Mouse (Mus musculus): Measurements from ENCODE around the gene Olfr393. TPM values are rescaled to one million over a fixed set of nuclear protein-coding genes. Genes with fewer than 3 reads are reported as not detected.

Gene Olfr393
- not detected in 2 replicates for polyA plus RNA-seq (2015; fragmentation: Nextera tagmentation; extraction: Ambion mirVana)

DNA sequence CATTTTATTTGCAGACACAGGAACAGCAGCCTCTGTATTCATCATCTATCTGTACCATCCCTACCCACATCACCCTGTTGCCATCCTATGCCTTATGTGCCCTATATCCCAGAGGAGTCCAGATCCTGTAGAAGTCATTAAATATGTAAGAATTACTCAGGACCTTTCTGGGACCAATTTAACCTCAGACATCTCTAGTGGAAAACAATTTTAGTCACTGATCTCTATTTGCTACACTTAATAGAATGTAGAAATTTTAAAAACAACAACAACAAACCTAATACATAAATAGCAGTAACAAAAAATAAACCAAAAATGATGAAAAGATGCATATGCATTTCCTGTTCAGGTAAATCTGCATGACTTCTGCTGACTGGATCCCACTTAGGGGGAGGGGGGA, at the start of gene Olfr393:
Olfr393 (minus strand) TSS at position 101 of the 400 bp plus-strand sequence.
- H3K4me3 ChIP-seq (ENCODE audit: low read length), result no peak within 1 kb of the TSS
- H3K9ac ChIP-seq (ENCODE audit: low read length), result no peak within 1 kb of the TSS
- no peak for ATAC-seq (replicated peaks; ENCODE audit: extremely low read depth, insufficient read depth, low FRiP score)
- no peaks in the 10 kb centered on the region for H3K9me3 ChIP-seq (replicated peaks; ENCODE audit: control insufficient read depth, low read length)
- no peak within 1 kb of the TSS for H3K27ac ChIP-seq (ENCODE audit: low read length)
- no peak within 1 kb of the TSS for H3K4me2 ChIP-seq (ENCODE audit: low read depth, low read length)
- no peaks in the 10 kb centered on the region for H3K27me3 ChIP-seq (ENCODE audit: control insufficient read depth, insufficient read depth, low read length)
- no peaks in the 10 kb centered on the region for H3K36me3 ChIP-seq (ENCODE audit: control insufficient read depth, insufficient read depth)
- H3K4me1 ChIP-seq (ENCODE audit: control insufficient read depth, insufficient read depth, low read length), result no peaks in the 10 kb centered on the region

DNA sequence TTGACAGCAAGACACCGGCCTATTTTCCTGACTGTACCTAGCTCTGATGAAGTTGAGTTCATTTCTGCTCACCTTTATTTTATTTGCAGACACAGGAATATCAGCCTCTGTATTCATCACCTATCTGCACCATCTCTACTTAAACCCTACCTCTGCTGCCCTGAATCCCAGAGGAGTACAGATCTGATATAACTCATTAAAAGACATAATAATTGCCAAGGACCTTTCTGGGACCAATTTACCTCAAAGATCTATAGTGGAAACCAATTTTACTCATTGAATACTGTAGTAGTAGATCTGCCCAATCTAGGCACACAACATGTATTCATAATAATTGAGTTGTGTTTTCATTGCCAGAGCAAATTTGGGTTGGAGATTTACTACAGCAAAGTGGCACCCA, 39.4 kb upstream of the Olfr393 start, which contains the start of gene Olfr394:
Olfr394 (minus strand) TSS at position 101 of the 400 bp plus-strand sequence.
- no peaks in the 10 kb centered on the region for H3K4me1 ChIP-seq (ENCODE audit: control insufficient read depth, insufficient read depth, low read length)
- 83% methylated on average over 1 of the region's 1 CpGs for WGBS
- 0 out of 2 replicates have a peak, but pooled peaks cover 2% of the 10 kb centered on the region for H3K9me3 ChIP-seq (replicated peaks; ENCODE audit: control insufficient read depth, low read length)
- H3K27ac ChIP-seq (ENCODE audit: low read length), result no peak within 1 kb of the TSS
- no peaks in the 10 kb centered on the region for H3K36me3 ChIP-seq (ENCODE audit: control insufficient read depth, insufficient read depth)
- H3K27me3 ChIP-seq (ENCODE audit: control insufficient read depth, insufficient read depth, low read length), result no peaks in the 10 kb centered on the region
- no peak within 1 kb of the TSS for H3K4me2 ChIP-seq (ENCODE audit: low read depth, low read length)
- no peak within 1 kb of the TSS for H3K9ac ChIP-seq (ENCODE audit: low read length)
- ATAC-seq (replicated peaks; ENCODE audit: extremely low read depth, insufficient read depth, low FRiP score), result no peak
- H3K4me3 ChIP-seq (ENCODE audit: low read length), result no peak within 1 kb of the TSS

DNA sequence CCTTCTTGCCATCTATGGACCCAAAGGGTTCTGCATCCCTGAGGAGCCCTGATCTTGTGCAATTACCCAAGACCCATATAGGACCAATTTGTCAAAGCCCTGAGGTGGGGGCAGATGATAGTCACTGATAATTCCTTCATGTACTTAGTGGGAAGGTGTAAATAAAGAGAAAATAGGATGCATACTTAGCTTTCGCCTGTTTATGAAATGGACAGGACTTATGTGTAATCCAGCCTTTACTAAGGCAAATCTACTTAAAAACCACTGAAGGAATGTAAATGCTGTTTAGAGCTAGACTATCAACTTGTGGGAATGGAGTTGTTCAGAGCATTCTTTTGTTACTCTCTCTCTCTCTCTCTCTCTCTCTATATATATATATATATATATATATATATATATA, 34.3 kb downstream of the Olfr393 start, which contains the start of gene Olfr392:
Olfr392 (minus strand) TSS at position 101 of the 400 bp plus-strand sequence.
- ATAC-seq (replicated peaks; ENCODE audit: extremely low read depth, insufficient read depth, low FRiP score), result no peak
- Histone ChIP-seq H3K4me1 (ENCODE audit: control insufficient read depth, insufficient read depth, low read length) (no peaks in the 10 kb centered on the region), H3K4me2 (ENCODE audit: low read depth, low read length) (no peak within 1 kb of the TSS), H3K4me3 (ENCODE audit: low read length) (no peak within 1 kb of the TSS), H3K9ac (ENCODE audit: low read length) (no peak within 1 kb of the TSS), H3K27me3 (ENCODE audit: control insufficient read depth, insufficient read depth, low read length) (no peaks in the 10 kb centered on the region), H3K36me3 (ENCODE audit: control insufficient read depth, insufficient read depth) (no peaks in the 10 kb centered on the region), H3K9me3 (replicated peaks; ENCODE audit: control insufficient read depth, low read length) (no peaks in the 10 kb centered on the region; the same call in 1 of the 2 replicates), H3K27ac (ENCODE audit: low read length) (no peak within 1 kb of the TSS)
- 86% methylated on average over 1 of the region's 1 CpGs for WGBS

DNA sequence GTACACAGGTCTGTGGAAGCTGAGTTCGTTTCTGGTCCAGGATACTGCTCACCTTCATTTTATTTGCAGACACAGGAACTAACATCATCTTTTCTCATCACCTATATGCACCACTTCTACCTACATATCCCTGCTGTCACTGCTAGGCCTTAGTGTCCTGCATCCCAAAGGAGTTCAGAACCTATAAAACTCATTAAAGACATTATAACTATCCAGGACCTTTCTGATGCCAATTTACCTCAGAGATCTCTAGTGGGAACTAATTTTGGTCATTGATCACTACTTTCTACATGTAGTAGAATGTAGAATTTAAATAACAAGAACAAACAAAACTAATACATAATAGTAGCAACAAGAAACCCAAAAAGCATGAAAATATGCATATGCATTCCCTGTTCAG, 48.3 kb downstream of the Olfr393 start, which contains the start of gene Olfr391-ps:
Olfr391-ps (minus strand) TSS at position 101 of the 400 bp plus-strand sequence.
- Histone ChIP-seq H3K36me3 (ENCODE audit: control insufficient read depth, insufficient read depth) (no peaks in the 10 kb centered on the region), H3K9ac (ENCODE audit: low read length) (no peak within 1 kb of the TSS), H3K9me3 (replicated peaks; ENCODE audit: control insufficient read depth, low read length) (0 out of 2 replicates have a peak, but pooled peaks cover 2% of the 10 kb centered on the region), H3K4me2 (ENCODE audit: low read depth, low read length) (no peak within 1 kb of the TSS), H3K4me3 (ENCODE audit: low read length) (no peak within 1 kb of the TSS), H3K27ac (ENCODE audit: low read length) (no peak within 1 kb of the TSS), H3K4me1 (ENCODE audit: control insufficient read depth, insufficient read depth, low read length) (no peaks in the 10 kb centered on the region), H3K27me3 (ENCODE audit: control insufficient read depth, insufficient read depth, low read length) (no peaks in the 10 kb centered on the region)
- WGBS, result 26% methylated on average over 1 of the region's 1 CpGs
- no peak for ATAC-seq (replicated peaks; ENCODE audit: extremely low read depth, insufficient read depth, low FRiP score)

Other genes starting within 250 kb of the Olfr393 start
- not detected in 2 replicates for gene Zfp735, start 162.7 kb downstream of the Olfr393 start, polyA plus RNA-seq (2015; fragmentation: Nextera tagmentation; extraction: Ambion mirVana)
- gene Olfr389, start 70.7 kb downstream of the Olfr393 start, polyA plus RNA-seq (2015; fragmentation: Nextera tagmentation; extraction: Ambion mirVana), result not detected in 2 replicates
- gene Olfr390, start 68.5 kb downstream of the Olfr393 start, polyA plus RNA-seq (2015; fragmentation: Nextera tagmentation; extraction: Ambion mirVana), result not detected in 2 replicates
- not detected in 2 replicates for gene Olfr391-ps, start 48.4 kb downstream of the Olfr393 start, polyA plus RNA-seq (2015; fragmentation: Nextera tagmentation; extraction: Ambion mirVana)
- gene Olfr392, start 34.4 kb downstream of the Olfr393 start, polyA plus RNA-seq (2015; fragmentation: Nextera tagmentation; extraction: Ambion mirVana), result not detected in 2 replicates
- gene Olfr394, start 39.3 kb upstream of the Olfr393 start, polyA plus RNA-seq (2015; fragmentation: Nextera tagmentation; extraction: Ambion mirVana), result not detected in 2 replicates
- gene Olfr395, start 57.8 kb upstream of the Olfr393 start, polyA plus RNA-seq (2015; fragmentation: Nextera tagmentation; extraction: Ambion mirVana), result not detected in 2 replicates
- not detected in 2 replicates for gene Olfr23, start 85.2 kb upstream of the Olfr393 start, polyA plus RNA-seq (2015; fragmentation: Nextera tagmentation; extraction: Ambion mirVana)
- not detected in 2 replicates for gene Olfr397, start 109.4 kb upstream of the Olfr393 start, polyA plus RNA-seq (2015; fragmentation: Nextera tagmentation; extraction: Ambion mirVana)
- gene Olfr398, start 139.0 kb upstream of the Olfr393 start, polyA plus RNA-seq (2015; fragmentation: Nextera tagmentation; extraction: Ambion mirVana), result not detected in 2 replicates
- gene Olfr139, start 205.1 kb upstream of the Olfr393 start, polyA plus RNA-seq (2015; fragmentation: Nextera tagmentation; extraction: Ambion mirVana), result not detected in 2 replicates
- gene Olfr399, start 205.2 kb upstream of the Olfr393 start, polyA plus RNA-seq (2015; fragmentation: Nextera tagmentation; extraction: Ambion mirVana), result not detected in 2 replicates
- not detected in 2 replicates for gene Zfp616, start 218.5 kb upstream of the Olfr393 start, polyA plus RNA-seq (2015; fragmentation: Nextera tagmentation; extraction: Ambion mirVana)

Data from heart, embryonic 16.5 days (tissue).